Mouse (Mus musculus): ENCODE results near the gene Ankef1. TPM values are rescaled to one million over a fixed set of nuclear protein-coding genes. Genes with fewer than 3 reads are reported as not detected.

Gene Ankef1
- total RNA-seq, 2 experiments from 2014 or later, result 0.47 to 0.82 TPM

GRCm38 (mm10) chr2:136596451-136596850, 94.7 kb downstream of the Ankef1 start:
- intact Hi-C loops (cut with DNase I), result loop anchor here (5.0 kb wide), 1 partner anchor 109 kb away; no protein-coding TSS in a partner anchor
- DNase-seq, result peak; percentile 19 to 21

- DNase-seq, result no peak
- intact Hi-C loops (cut with DNase I), result loop anchor here (5.0 kb wide), 1 partner anchor 111 kb away; no protein-coding TSS in a partner anchor
Measured at GRCm38 (mm10) chr2:136598743-136599142, 97.0 kb downstream of the Ankef1 start.

DNA sequence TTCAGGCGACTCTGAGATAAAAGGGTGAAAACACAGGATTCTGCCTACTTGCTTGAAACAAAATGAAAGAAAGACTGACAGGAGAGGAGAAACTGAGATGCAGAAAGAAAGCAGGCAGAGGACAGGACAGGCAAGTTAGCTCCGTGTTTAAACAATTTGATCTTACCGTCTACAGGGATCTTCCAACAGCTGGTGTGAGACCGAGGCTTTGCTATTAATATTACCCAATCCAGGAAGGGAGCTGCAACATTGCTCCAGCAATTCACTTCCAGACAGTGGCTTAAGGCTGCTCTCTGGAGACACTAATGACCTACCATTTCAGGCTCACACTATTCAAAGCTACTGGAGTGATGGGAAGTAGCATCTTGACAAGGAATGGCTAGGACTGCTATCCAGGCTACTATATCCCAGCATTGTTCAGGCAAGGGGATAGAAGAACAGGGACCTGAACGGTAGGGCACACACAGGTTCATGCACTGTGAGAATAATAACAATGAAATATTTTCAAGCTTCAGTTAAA, 99.0 kb downstream of the Ankef1 start:
- no peak for DNase-seq
- intact Hi-C loops (cut with DNase I), result no loop called here

- no peak for DNase-seq
- intact Hi-C loops (cut with DNase I), result no loop called here
Measured at GRCm38 (mm10) chr2:136601206-136601605, 99.5 kb downstream of the Ankef1 start.

Other genes with a start within 250 kb of the Ankef1 start
- not detected for gene Pak7, start 113.9 kb upstream of the Ankef1 start, total RNA-seq (2021)
- gene Snap25, start 211.5 kb downstream of the Ankef1 start, total RNA-seq (2021), result not detected